Mouse (Mus musculus) gastrocnemius, adult 18-20 months (tissue): ENCODE measurements around the gene Trmt10b. TPM values are rescaled to one million over a fixed set of nuclear protein-coding genes. Genes with fewer than 3 reads are reported as not detected.
A peak's percentile ranks its signal among the peaks of the same experiment; 100 is the strongest.

Experiments
- DNase-seq: peaks from one replicate; pipeline ENCODE4 v3.0.0; 2021; ENCODE audit warnings: low spot score
- total RNA-seq, 2 experiments: library from RNA; stranded (reverse); gene quantifications; 2 replicates each; pipeline ENCODE4 v1.2.3; 2021

The Trmt10b gene
- total RNA-seq, 2 experiments from 2014 or later, result 5.8 to 6.0 TPM

- DNase-seq, result peak; percentile 93
These were observed 44.8 kb downstream of the Trmt10b start, which contains the start of gene Dcaf10 for GRCm38 (mm10) chr4:45341669-45342249. Gene Dcaf10, plus strand, starts transcription at chr4:45342101.

GRCm38 (mm10) chr4:45342286-45343155, 45.6 kb downstream of the Trmt10b start, which contains the start of gene Exosc3:
Gene Exosc3, minus strand, starts transcription at chr4:45342732.
- DNase-seq, result peak; percentile 20

- DNase-seq, result no peak
These were observed 59.7 kb downstream of the Trmt10b start for GRCm38 (mm10) chr4:45356653-45357052.

Other genes with a start within 250 kb of the Trmt10b start
- 1 to 10 TPM; 1.8 TPM for gene Fbxo10, start 212.5 kb upstream of the Trmt10b start, total RNA-seq
- 10 to 100 TPM; 67.4 to 69.0 TPM for gene Tomm5, start 189.0 kb upstream of the Trmt10b start, total RNA-seq
- gene Frmpd1, start 112.3 kb upstream of the Trmt10b start, total RNA-seq, result not detected
- 1 to 10 TPM; 8.7 to 9.0 TPM for gene Dcaf10, start 45.0 kb downstream of the Trmt10b start, total RNA-seq
- 10 to 100 TPM; 11.5 to 12.3 TPM for gene Exosc3, start 45.6 kb downstream of the Trmt10b start, total RNA-seq
- gene Slc25a51, start 111.6 kb downstream of the Trmt10b start, total RNA-seq, result 10 to 100 TPM; 90.9 to 92.9 TPM
- 1 to 10 TPM; 5.6 to 6.8 TPM for gene Shb, start 235.3 kb downstream of the Trmt10b start, total RNA-seq